Mouse (Mus musculus): ENCODE data around the gene Tcap. TPM values are rescaled to one million over a fixed set of nuclear protein-coding genes. Genes with fewer than 3 reads are reported as not detected.

The Tcap gene
- total and polyA plus RNA-seq, 2 experiments from 2014 or later, result not detected

DNA sequence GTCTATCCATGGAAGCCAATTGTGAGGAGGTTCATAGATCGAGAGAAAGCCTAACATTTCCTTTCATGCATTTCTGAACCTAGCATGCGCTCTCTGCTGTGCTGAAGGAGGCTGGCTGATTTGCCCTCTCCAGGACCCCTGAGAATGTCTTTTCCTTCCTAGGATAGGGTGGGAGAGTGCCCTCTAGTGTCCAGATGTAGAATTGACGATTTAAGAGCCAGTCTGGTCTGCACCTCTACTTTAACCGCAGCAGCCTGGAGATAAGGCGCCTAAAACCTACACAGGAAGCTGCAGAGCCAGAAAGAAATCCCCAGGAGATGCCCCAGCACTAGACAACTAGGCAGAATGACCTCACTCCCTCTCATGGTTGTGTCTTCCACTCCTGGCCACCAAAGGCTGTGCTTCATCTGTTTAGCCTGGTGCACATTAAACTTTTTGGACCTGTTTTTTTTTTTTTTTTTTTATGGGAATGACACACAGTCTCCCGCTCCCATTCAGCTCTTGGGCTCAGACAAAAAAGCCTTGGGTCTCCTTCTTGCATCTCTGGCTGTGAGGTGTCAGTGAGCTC lies 27.8 kb upstream of the Tcap start:
- Histone ChIP-seq H3K4me1 (ENCODE audit: insufficient read depth) (peaks cover 15% of the 10 kb centered on the region; the same call in 1 of the 2 replicates), H3K4me3 (ENCODE audit: low read depth, low read length) (no peak overlapping the region), H3K27ac (ENCODE audit: low read depth, low read length) (no peak overlapping the region; the same call in 1 of the 2 replicates), H3K9me3 (ENCODE audit: low read length) (no peaks in the 10 kb centered on the region), H3K36me3 (ENCODE audit: insufficient read depth) (no peaks in the 10 kb centered on the region), H3K4me2 (ENCODE audit: low read depth) (no peak overlapping the region), H3K27me3 (ENCODE audit: insufficient read depth, low read length) (peaks cover 4% of the 10 kb centered on the region), H3K9ac (no peak overlapping the region)
- peak; percentile 87 for TF ChIP-seq CTCF (IDR thresholded peaks at IDR 0.05; ENCODE audit: low read depth)
- peak; percentile 44 for ATAC-seq
- DNase-seq, result peak; percentile 84
- 12% methylated on average over 6 of the region's 6 CpGs for WGBS

DNA sequence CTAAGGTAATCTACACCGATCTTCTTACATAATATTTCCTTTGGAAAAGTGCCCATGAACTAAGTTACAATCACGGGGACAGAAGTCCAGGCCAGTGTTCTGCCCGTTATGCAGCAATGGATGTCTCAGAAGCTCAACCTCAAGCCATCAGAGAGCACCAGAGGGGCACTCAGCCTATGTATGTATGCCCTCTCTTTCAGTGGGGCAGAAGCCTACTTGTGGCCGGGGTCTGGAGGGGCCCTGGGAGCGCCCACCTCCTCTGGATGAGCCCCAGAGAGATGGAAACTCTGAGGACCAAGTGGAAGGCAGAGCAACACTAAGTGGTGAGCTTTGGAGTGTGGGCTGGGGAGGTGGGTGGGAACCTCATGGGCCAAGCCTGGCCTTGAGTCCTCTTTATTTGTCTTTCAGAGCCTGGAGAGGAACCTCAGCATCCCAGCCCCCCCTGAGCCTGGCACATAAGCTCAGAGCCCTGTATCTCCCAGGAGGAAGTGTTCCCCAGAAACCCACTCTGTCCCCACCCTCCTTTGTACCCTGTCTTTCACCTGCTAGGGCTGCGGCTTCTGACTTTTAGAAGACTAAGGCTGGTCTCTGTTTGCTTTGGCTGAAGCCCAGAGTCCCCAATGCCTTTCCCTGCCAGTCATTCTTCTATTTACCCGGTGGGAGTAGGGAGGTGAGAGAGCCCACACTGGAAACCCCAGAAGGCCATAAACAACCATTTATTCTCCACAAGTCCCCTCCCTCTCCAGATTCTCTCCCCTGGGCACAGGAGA lies 26.8 kb upstream of the Tcap start:
- H3K4me1 ChIP-seq (ENCODE audit: insufficient read depth), result peaks cover 15% of the 10 kb centered on the region; the same call in 1 of the 2 replicates

GRCm38 (mm10) chr11:98357396-98358160 lies 26.0 kb upstream of the Tcap start:
- Histone ChIP-seq H3K4me3 (ENCODE audit: low read depth, low read length) (peak overlapping the region; percentile 62), H3K27me3 (ENCODE audit: insufficient read depth, low read length) (no peaks in the 10 kb centered on the region), H3K4me2 (ENCODE audit: low read depth) (peak overlapping the region; percentile 77), H3K27ac (ENCODE audit: low read depth, low read length) (peak overlapping the region; percentile 86), H3K9me3 (ENCODE audit: low read length) (no peaks in the 10 kb centered on the region), H3K4me1 (ENCODE audit: insufficient read depth) (peaks cover 15% of the 10 kb centered on the region; the same call in 1 of the 2 replicates), H3K9ac (peak overlapping the region; percentile 45), H3K36me3 (ENCODE audit: insufficient read depth) (no peaks in the 10 kb centered on the region)
- 10% methylated on average over 13 of the region's 13 CpGs for WGBS
- no peak; the same call in 1 of the 2 replicates for ATAC-seq
- TF ChIP-seq CTCF (IDR thresholded peaks at IDR 0.05; ENCODE audit: low read depth), result no peak
- no peak for DNase-seq

More for the DNA sequence above, 26.8 kb upstream of the Tcap start:
- ATAC-seq (no peak), DNase-seq (no peak)
- Histone ChIP-seq H3K27me3 (ENCODE audit: insufficient read depth, low read length) (no peaks in the 10 kb centered on the region), H3K4me3 (ENCODE audit: low read depth, low read length) (no peak overlapping the region), H3K9me3 (ENCODE audit: low read length) (no peaks in the 10 kb centered on the region), H3K4me2 (ENCODE audit: low read depth) (no peak overlapping the region), H3K36me3 (ENCODE audit: insufficient read depth) (no peaks in the 10 kb centered on the region), H3K27ac (ENCODE audit: low read depth, low read length) (no peak overlapping the region), H3K9ac (no peak overlapping the region)
- 73% methylated on average over 7 of the region's 7 CpGs for WGBS
- no peak for TF ChIP-seq CTCF (IDR thresholded peaks at IDR 0.05; ENCODE audit: low read depth)

DNA sequence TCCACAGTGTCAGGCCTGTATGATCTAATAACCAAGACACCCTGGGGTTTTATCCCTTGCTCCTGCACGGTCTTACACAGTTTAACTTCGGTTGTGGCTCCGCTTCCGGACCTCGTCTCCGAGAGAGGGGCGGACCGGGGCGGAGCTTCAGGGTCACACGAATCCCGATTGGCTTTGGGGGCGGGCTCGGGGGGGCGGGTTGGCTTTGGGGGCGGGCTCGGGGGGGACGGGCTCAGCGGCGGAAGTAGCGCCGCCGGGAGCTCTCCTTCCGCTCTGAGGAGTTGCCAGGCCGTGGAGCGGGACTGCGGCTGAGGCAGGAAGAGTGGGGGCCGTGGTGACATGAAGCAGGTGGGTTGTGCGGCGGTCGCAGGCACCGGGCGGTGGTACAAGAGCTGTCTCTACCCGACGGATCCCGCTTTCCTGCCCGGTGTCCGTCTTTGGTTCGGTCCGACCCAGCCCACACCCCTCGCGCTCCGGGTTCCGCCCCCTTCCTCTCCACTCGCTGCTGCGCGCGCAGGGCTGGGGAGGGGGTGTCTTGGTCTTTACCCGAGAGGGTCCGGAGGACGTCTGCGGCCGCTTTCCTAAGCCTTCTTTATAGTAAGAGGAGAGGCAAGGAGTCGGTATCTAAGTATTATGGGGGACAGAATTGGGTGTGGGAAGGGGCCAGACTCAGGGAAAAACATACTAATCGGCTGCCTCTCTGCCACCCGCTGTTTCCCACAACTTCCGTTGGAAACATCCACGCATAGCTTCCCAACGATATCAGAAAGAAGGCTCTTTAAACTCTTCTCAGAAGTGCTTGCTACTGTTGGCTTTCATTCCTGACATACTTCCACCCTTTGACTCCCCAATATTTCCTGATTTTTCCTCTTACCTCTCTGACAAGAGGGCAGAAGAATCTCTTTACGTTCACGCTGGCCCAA lies 25.2 kb upstream of the Tcap start, which contains the start of gene Stard3:
Stard3 (plus strand) TSS at position 208 of the 923 bp plus-strand sequence.
- no peak for TF ChIP-seq CTCF (IDR thresholded peaks at IDR 0.05; ENCODE audit: low read depth)
- peak within 1 kb of the TSS; percentile 86 for H3K27ac ChIP-seq (ENCODE audit: low read depth, low read length)
- H3K4me1 ChIP-seq (ENCODE audit: insufficient read depth), result peaks cover 15% of the 10 kb centered on the region; the same call in 1 of the 2 replicates
- H3K4me3 ChIP-seq (ENCODE audit: low read depth, low read length), result peak within 1 kb of the TSS; percentile 62
- 1% methylated on average over 60 of the region's 60 CpGs for WGBS
- H3K9me3 ChIP-seq (ENCODE audit: low read length), result no peaks in the 10 kb centered on the region
- H3K4me2 ChIP-seq (ENCODE audit: low read depth), result peak within 1 kb of the TSS; percentile 77
- H3K36me3 ChIP-seq (ENCODE audit: insufficient read depth), result no peaks in the 10 kb centered on the region
- peak; percentile 93 for ATAC-seq
- peak; percentile 93 for DNase-seq
- peak within 1 kb of the TSS; percentile 63 for H3K9ac ChIP-seq
- no peaks in the 10 kb centered on the region for H3K27me3 ChIP-seq (ENCODE audit: insufficient read depth, low read length)

GRCm38 (mm10) chr11:98360866-98361521 lies 22.6 kb upstream of the Tcap start:
- DNase-seq (no peak), ATAC-seq (no peak)
- Histone ChIP-seq H3K4me3 (ENCODE audit: low read depth, low read length) (no peak overlapping the region), H3K9me3 (ENCODE audit: low read length) (no peaks in the 10 kb centered on the region), H3K9ac (no peak overlapping the region), H3K27ac (ENCODE audit: low read depth, low read length) (no peak overlapping the region), H3K4me1 (ENCODE audit: insufficient read depth) (peaks cover 12% of the 10 kb centered on the region; the same call in 1 of the 2 replicates), H3K4me2 (ENCODE audit: low read depth) (no peak overlapping the region), H3K36me3 (ENCODE audit: insufficient read depth) (no peaks in the 10 kb centered on the region), H3K27me3 (ENCODE audit: insufficient read depth, low read length) (no peaks in the 10 kb centered on the region)
- WGBS, result 36% methylated on average over 9 of the region's 9 CpGs
- no peak for TF ChIP-seq CTCF (IDR thresholded peaks at IDR 0.05; ENCODE audit: low read depth)
